Mouse (Mus musculus) ovary, postnatal 10 days (tissue): ENCODE data around the gene Mphosph6.

Experiments
- DNase-seq: peaks from one replicate; pipeline ENCODE4 v3.0.0; 2022; ENCODE audit warnings: low spot score

Gene Mphosph6

GRCm38 (mm10) chr8:117768971-117769370, 32.8 kb downstream of the Mphosph6 start:
- no peak for DNase-seq

GRCm38 (mm10) chr8:117765947-117766346, 35.8 kb downstream of the Mphosph6 start:
- no peak for DNase-seq

GRCm38 (mm10) chr8:117764625-117765024, 37.1 kb downstream of the Mphosph6 start:
- no peak for DNase-seq

GRCm38 (mm10) chr8:117762776-117763175, 39.0 kb downstream of the Mphosph6 start:
- no peak for DNase-seq

GRCm38 (mm10) chr8:117757900-117758299, 43.8 kb downstream of the Mphosph6 start:
- no peak for DNase-seq

GRCm38 (mm10) chr8:117749436-117749835, 52.3 kb downstream of the Mphosph6 start:
- no peak for DNase-seq

GRCm38 (mm10) chr8:117747886-117748730, 53.6 kb downstream of the Mphosph6 start:
- no peak for DNase-seq

GRCm38 (mm10) chr8:117747428-117747827, 54.3 kb downstream of the Mphosph6 start:
- no peak for DNase-seq

GRCm38 (mm10) chr8:117746651-117747050, 55.1 kb downstream of the Mphosph6 start:
- DNase-seq = no peak

- DNase-seq = no peak
Measured at GRCm38 (mm10) chr8:117742431-117743012, 59.2 kb downstream of the Mphosph6 start.
